Mouse (Mus musculus): ENCODE data around the gene Bend3. TPM values are rescaled to one million over a fixed set of nuclear protein-coding genes. Genes with fewer than 3 reads are reported as not detected.

The Bend3 gene
- polyA plus RNA-seq, 1 experiment: 2.4 TPM

DNA sequence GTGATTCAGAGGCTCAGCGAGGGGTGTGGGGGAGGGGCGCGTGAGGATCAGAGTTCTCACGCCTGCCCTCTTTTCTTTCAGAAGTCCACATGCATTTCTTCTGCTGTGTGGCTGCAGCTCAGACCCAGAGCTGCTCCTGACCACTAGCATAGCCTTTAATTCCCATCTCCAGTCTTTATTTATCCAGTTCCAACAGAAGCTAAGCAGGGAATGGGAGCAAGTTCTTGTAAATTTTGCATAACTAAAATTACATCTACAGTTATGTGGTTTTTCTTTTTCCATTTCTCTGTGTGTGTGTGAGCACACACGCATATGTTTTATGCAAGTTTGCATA, 26.0 kb upstream of the Bend3 start:
- TF ChIP-seq CTCF (IDR thresholded peaks at IDR 0.05; ENCODE audit: low read depth, low read length) (no peak), POLR2A (IDR thresholded peaks at IDR 0.05; ENCODE audit: borderline replicate concordance, low read depth, low read length) (no peak)
- Histone ChIP-seq H3K27ac (ENCODE audit: insufficient read depth, low read depth, low read length) (no peak overlapping the region), H3K4me1 (ENCODE audit: control insufficient read depth, insufficient read depth, low read length) (peaks cover 3% of the 10 kb centered on the region), H3K4me3 (ENCODE audit: insufficient read depth, low read length) (peak overlapping the region; percentile 54; the same call in 1 of the 2 replicates)

DNA sequence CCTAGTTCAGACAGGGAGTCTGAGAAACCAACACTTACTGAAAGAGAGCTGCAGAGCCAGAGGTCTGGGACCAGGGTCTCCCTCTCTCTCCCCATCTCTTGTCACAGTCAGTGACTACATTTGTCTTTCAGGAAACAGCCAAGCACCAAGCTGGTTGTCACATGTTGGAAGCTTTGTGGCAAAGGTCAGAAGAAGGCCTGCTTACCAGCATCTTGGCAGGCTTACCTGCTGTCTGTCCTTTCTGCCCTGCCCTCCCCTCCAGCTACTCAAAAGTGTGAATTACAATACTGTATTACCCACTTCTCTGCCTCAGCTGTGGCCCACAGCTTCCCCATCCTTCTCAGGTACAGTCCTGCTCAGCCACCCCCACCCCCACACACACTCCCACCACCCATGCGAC, 24.4 kb upstream of the Bend3 start:
- peaks cover 3% of the 10 kb centered on the region for H3K4me1 ChIP-seq (ENCODE audit: control insufficient read depth, insufficient read depth, low read length)

DNA sequence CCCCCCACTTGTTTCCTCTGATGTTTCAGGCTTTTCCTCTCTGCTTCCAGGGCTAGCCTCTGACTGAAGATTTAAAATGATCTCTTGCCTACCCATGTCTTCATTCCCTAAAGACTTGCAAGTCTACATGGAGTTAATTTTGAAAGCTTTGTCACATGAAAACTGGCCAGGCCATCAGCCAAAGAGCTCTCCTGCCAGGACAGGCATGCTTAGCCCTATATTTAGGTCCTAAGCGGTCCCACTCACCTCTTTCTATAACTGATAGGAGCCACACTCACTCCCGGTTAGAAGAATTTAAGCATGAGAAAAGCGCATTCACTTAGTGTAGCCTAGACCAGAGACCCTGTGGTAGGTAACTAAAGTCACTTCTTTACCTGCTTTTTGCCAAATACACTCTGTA, 24.0 kb upstream of the Bend3 start:
- TF ChIP-seq CTCF (IDR thresholded peaks at IDR 0.05; ENCODE audit: low read depth, low read length): no peak
- TF ChIP-seq POLR2A (IDR thresholded peaks at IDR 0.05; ENCODE audit: borderline replicate concordance, low read depth, low read length): no peak
- H3K4me3 ChIP-seq (ENCODE audit: insufficient read depth, low read length): no peak overlapping the region

More for the DNA sequence above, 24.4 kb upstream of the Bend3 start:
- H3K27ac ChIP-seq (ENCODE audit: insufficient read depth, low read depth, low read length): no peak overlapping the region
- H3K4me3 ChIP-seq (ENCODE audit: insufficient read depth, low read length): no peak overlapping the region
- no peak for TF ChIP-seq CTCF (IDR thresholded peaks at IDR 0.05; ENCODE audit: low read depth, low read length)
- no peak for TF ChIP-seq POLR2A (IDR thresholded peaks at IDR 0.05; ENCODE audit: borderline replicate concordance, low read depth, low read length)

DNA sequence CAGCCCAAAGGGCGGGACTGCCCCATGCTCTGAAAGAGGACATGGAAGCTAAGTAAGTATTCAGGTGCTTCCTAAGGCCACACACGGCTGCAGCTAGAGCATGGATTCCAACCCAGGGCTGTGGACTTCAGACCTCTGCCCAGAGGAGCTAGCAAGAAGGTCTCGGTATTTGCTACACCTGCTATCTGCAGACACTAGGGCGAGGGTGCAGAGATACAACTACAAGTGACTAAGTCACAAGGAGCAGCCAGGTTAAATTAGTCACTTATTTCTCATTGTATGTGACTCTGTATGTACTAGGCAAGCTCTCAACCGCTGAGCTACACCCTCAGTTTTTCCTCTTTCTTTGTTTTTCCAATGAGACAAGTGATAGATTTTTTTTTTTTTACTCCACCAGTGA, 15.8 kb upstream of the Bend3 start:
- no peak for TF ChIP-seq POLR2A (IDR thresholded peaks at IDR 0.05; ENCODE audit: borderline replicate concordance, low read depth, low read length)
- TF ChIP-seq CTCF (IDR thresholded peaks at IDR 0.05; ENCODE audit: low read depth, low read length): no peak
- Histone ChIP-seq H3K27ac (ENCODE audit: insufficient read depth, low read depth, low read length) (no peak overlapping the region), H3K4me1 (ENCODE audit: control insufficient read depth, insufficient read depth, low read length) (no peaks in the 10 kb centered on the region), H3K4me3 (ENCODE audit: insufficient read depth, low read length) (no peak overlapping the region)

More for the DNA sequence above, 24.0 kb upstream of the Bend3 start:
- peaks cover 3% of the 10 kb centered on the region for H3K4me1 ChIP-seq (ENCODE audit: control insufficient read depth, insufficient read depth, low read length)
- no peak overlapping the region for H3K27ac ChIP-seq (ENCODE audit: insufficient read depth, low read depth, low read length)

DNA sequence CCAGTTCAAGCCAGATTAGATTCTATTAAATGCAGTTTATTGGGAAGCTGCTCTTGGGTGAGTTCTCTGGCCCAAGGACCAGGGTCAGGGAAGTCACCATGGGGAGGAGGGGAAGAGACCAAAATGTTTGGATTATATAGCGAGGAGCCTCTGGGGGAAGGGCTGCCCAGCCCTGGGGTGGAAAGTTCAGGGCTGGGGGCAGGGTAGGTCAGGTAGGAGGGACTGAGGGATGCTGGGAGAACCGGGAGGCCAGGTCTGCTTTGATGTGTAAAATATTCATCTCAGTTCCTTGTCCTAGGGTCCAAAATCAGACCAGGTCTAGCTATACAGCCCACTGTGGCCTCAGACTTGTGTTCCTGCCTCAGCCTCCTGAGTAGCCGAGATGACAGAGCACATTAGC, 15.4 kb upstream of the Bend3 start:
- TF ChIP-seq POLR2A (IDR thresholded peaks at IDR 0.05; ENCODE audit: borderline replicate concordance, low read depth, low read length) (no peak), CTCF (IDR thresholded peaks at IDR 0.05; ENCODE audit: low read depth, low read length) (no peak)
- Histone ChIP-seq H3K4me1 (ENCODE audit: control insufficient read depth, insufficient read depth, low read length) (no peaks in the 10 kb centered on the region), H3K4me3 (ENCODE audit: insufficient read depth, low read length) (no peak overlapping the region), H3K27ac (ENCODE audit: insufficient read depth, low read depth, low read length) (no peak overlapping the region)

DNA sequence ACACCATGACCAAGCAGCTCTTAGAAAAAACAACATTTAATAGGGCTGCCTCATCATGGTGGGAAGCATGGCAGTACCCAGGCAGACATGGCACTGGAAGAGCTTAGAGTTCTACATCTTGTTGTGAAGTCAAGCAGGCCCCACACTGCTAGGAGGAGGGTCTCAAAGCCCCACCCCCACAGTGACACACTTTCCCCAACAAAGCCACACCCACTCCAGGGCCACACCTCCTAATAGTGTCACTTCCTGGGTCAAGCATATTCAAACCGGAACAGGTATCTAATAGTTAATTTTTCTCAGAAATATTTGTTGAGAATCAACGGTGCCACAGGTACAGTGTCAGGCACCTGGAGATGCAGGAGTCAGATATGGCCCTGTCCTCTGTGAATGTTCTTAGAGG, 12.4 kb upstream of the Bend3 start:
- H3K27ac ChIP-seq (ENCODE audit: insufficient read depth, low read depth, low read length): no peak overlapping the region
- TF ChIP-seq CTCF (IDR thresholded peaks at IDR 0.05; ENCODE audit: low read depth, low read length) (no peak), POLR2A (IDR thresholded peaks at IDR 0.05; ENCODE audit: borderline replicate concordance, low read depth, low read length) (no peak)
- no peak overlapping the region for H3K4me3 ChIP-seq (ENCODE audit: insufficient read depth, low read length)
- no peaks in the 10 kb centered on the region for H3K4me1 ChIP-seq (ENCODE audit: control insufficient read depth, insufficient read depth, low read length)

DNA sequence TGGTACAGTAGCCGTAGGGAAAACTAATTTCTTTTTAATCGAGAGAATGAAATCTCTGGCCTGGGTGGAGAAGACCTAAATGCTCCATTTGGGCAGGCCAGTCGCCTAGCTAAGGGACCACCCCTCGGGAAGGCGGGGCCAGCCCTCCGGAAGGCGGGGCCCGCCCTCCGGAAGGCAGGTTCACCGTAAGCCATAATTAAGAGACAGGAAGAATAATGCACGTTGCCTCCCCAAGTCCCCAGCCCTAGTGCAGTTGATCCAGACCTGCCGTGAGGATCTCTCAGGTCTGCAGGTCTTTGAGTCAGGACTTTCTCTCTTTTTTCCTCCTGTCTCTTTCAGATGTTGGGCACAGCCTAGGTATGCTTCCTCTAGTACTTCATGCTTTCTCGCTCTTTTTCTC, 11.0 kb upstream of the Bend3 start:
- H3K4me3 ChIP-seq (ENCODE audit: insufficient read depth, low read length): no peak overlapping the region
- no peaks in the 10 kb centered on the region for H3K4me1 ChIP-seq (ENCODE audit: control insufficient read depth, insufficient read depth, low read length)
- TF ChIP-seq CTCF (IDR thresholded peaks at IDR 0.05; ENCODE audit: low read depth, low read length) (no peak), POLR2A (IDR thresholded peaks at IDR 0.05; ENCODE audit: borderline replicate concordance, low read depth, low read length) (no peak)
- H3K27ac ChIP-seq (ENCODE audit: insufficient read depth, low read depth, low read length): no peak overlapping the region

DNA sequence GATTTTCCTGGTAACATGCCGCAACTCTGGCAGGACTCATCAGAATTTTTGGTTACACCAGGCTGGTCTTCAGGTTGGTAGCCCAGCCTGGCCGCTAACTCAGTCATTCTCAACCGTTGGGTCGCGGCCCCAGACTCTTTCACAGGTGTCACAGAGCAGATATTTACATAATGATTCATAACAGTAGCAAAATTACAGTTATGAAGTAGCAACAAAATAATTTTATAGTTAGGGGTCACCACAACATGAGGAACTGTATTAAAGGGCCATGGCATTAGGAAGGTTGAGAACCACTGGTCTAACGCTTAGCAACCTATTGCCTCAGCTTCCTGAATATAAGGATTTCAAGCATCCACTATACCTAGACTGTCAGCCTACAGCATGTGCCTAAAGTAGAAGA, 10.3 kb upstream of the Bend3 start:
- Histone ChIP-seq H3K27ac (ENCODE audit: insufficient read depth, low read depth, low read length) (no peak overlapping the region), H3K4me3 (ENCODE audit: insufficient read depth, low read length) (no peak overlapping the region), H3K4me1 (ENCODE audit: control insufficient read depth, insufficient read depth, low read length) (no peaks in the 10 kb centered on the region)
- TF ChIP-seq POLR2A (IDR thresholded peaks at IDR 0.05; ENCODE audit: borderline replicate concordance, low read depth, low read length) (no peak), CTCF (IDR thresholded peaks at IDR 0.05; ENCODE audit: low read depth, low read length) (no peak)

DNA sequence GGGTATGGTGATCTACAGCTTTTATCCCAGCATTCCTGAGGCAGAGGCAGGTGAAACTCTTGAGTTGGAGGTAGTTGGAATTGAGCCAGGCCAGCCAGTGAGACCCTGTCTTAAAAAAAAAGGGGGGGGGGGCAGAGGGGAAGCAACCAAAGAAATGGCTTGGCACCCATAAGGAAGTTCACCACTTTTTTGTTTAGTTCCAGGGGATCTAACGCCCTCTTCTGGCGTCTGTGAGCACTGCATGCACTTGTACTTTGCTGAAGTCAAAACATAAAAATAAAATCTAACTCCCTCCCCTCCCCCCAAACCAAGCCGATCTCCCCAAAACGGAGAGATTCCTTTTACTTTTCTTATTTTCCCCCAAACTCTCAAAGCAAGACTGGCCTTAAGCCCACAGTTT, 3.3 kb upstream of the Bend3 start:
- TF ChIP-seq POLR2A (IDR thresholded peaks at IDR 0.05; ENCODE audit: borderline replicate concordance, low read depth, low read length): no peak
- peak; percentile 57 for TF ChIP-seq CTCF (IDR thresholded peaks at IDR 0.05; ENCODE audit: low read depth, low read length)
- Histone ChIP-seq H3K4me3 (ENCODE audit: insufficient read depth, low read length) (no peak overlapping the region), H3K4me1 (ENCODE audit: control insufficient read depth, insufficient read depth, low read length) (peaks cover 10% of the 10 kb centered on the region), H3K27ac (ENCODE audit: insufficient read depth, low read depth, low read length) (no peak overlapping the region)

DNA sequence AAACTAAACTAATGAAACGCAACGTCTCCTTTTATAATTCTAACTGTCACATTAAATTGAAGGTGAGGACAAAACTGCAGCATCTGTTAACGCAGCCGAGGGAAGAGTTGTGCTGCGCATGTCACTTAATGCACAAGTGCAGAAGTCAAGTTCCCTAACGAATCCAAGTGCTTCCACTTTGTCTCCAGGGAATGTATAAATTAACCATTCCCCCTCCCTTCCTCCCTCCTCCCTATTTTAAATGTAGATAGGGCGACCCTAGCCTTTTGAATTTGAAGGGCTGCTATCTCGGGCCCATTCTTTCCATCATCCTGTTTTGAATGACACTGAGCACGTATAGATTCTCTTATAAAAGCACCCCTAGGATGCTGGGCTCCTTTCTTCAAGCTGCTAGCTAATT, 1.2 kb upstream of the Bend3 start:
- Histone ChIP-seq H3K4me3 (ENCODE audit: insufficient read depth, low read length) (peak overlapping the region; percentile 92; the same call in 1 of the 2 replicates), H3K27ac (ENCODE audit: insufficient read depth, low read depth, low read length) (no peak overlapping the region), H3K4me1 (ENCODE audit: control insufficient read depth, insufficient read depth, low read length) (peaks cover 16% of the 10 kb centered on the region)
- no peak for TF ChIP-seq POLR2A (IDR thresholded peaks at IDR 0.05; ENCODE audit: borderline replicate concordance, low read depth, low read length)
- no peak for TF ChIP-seq CTCF (IDR thresholded peaks at IDR 0.05; ENCODE audit: low read depth, low read length)

All from bone marrow macrophage, adult 2 months (primary cell).